Mouse (Mus musculus) ovary, adult 18-20 months (tissue): ENCODE data around the gene Fcgr3.
"Not testable (repeated sequence)": the region's sequence is repeated elsewhere in the genome, so short reads cannot be mapped to it uniquely, and the experiment has no call there.

Experiments
- DNase-seq: peaks from one replicate; pipeline ENCODE4 v3.0.0; 2022; ENCODE audit warnings: low spot score, mixed read lengths

Fcgr3 gene

DNA sequence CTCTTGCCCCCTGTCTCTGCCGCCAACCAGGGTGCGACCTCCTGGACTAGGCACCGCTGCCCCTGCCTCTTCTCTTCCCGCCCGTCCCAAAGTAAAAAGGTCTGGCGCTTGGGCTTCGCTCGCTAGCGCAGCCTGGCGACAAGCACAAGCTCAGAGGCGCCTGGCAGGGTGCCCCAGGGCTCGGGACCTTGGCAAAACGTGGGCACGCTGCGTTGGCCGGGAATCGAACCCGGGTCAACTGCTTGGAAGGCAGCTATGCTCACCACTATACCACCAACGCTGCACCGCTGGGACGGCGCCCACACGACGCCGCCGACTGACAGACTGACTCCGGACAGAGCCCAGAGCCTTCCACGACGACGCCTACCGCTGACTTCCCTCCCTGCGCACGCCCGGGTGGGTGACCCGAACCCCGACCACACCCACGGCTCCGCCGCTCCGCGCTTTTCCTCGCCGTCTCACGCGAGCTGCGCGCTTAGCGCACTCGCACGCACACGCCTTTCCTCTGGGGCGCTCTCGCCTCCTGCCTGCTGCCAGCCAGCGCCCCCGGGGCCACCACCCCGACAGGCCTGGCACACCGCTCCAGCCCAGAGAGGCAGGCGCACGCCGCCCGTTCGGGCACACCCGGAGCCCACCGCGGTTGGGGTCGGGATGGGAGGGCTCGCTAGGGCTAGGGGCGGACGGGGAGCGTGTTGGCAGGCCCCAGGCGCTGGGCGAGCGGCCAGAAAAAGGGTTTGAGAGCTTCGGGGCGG lies at the start of gene Fcgr3:
TSS of gene Fcgr3 (minus strand) at position 445 of the 752 bp plus-strand sequence.
- peak; percentile 78 for DNase-seq

DNA sequence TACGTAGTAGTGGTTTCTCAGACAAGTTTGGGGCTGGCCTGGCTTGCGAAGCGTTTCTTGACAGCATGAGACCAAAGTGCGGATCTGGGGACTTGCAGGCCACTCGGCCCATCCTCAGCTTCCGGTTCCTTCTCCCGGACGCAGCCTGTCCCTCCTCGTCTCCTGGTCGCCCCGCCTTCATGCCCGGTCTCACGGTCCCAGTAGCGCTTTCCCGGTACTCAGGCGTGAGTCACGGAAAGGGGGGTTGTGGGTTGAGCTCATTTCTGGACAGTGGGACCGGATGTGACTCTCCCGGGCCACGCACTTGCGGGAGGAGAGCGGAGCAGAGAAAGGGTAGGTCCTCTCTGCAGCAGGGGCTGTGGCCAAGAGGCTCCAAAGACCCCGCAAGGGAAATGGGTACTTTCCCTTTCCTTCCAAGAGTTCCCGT lies 49.2 kb upstream of the Fcgr3 start, which contains the start of gene Cfap126:
TSS of gene Cfap126 (plus strand) at position 46 of the 427 bp plus-strand sequence.
- peak; percentile 85 for DNase-seq

DNA sequence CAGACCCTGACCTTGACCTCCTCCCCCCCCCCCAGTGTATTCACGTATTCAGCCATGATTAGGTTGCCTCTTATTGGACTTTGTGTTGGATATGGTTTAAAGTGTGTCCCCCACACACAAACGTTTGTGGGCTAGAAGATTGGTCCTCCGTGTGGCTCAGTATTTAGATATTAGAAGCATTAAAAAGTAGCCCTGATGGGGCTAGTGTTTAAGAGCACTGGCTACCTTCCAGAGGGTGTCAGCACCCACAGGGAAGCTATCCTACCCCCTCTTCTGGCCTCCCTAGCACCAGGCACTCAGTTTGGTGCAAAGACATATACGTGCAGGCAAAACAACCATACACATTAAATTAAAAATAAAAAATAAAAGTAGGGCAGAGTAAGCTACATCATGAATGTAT lies 48.3 kb upstream of the Fcgr3 start:
- no peak for DNase-seq

DNA sequence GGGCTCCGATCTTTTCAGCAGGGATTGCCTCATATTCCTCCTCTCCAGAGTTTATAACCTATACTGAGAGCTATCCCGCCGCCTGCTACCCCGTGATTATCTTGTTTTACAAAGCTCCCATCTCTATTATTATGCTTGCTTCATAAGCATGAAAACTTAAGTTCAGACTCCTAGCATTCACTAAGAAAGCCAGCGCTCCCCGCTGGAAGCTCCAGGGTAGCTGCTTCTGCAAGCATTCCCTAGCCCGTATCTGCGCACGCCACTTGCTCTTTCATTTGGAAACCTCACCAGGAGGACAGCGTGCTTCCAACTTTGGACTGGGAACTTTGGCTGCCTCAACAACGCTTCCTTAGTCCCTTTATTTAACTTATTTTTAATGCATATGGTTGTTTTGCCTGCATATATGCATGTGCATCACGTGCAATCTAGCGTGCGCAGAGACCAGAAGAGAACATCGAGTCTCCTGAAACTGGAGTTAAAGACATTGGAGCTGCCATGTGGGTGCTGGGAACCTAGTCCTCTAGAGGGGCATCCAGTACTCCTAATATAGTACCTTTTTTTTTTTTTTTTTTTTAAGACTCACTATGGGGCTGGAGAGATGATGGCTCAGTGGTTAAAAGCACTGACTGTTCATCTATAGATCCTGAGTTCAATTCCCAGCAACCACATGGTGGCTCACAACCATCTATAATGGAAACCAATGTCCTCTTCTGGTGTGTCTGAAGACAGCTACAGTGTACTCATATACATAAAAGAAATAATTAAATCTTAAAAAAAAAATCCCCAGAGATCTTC lies 47.2 kb upstream of the Fcgr3 start:
- peak; percentile 63 for DNase-seq

DNA sequence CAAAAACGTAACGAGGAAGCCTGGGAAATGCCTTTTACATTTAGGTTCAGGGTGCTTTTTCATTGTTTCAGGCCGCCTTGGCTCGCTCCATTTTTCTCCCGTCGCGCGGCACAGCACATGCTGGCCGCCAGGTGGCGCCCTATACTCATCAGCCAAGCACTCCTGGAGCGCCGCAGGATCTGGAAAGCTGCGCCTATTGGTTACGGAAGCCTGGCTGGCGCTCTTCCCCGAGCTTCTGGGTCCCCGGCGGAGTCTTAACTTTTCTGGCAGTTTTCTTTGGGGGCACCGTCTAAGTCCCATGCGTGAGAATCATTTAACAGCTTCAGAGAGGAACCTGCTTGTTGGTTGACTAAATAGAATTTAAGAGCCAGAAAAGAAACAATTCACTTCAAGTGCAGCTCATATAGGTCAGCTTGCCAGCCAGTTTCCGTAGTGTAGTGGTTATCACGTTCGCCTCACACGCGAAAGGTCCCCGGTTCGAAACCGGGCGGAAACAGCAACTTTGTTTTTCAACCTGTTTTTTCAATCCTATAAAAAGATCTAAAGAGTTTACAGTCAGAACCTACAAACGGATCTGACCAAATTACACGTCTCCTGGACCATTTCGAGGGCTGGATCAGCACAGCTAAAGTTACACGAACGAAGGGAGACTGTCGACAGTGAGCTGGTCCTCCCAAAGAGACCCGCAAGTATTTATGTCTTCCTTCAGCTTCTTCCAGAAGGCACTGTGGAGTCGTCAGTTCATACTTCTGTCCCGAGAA lies 46.5 kb upstream of the Fcgr3 start:
- DNase-seq = peak; percentile 87

DNA sequence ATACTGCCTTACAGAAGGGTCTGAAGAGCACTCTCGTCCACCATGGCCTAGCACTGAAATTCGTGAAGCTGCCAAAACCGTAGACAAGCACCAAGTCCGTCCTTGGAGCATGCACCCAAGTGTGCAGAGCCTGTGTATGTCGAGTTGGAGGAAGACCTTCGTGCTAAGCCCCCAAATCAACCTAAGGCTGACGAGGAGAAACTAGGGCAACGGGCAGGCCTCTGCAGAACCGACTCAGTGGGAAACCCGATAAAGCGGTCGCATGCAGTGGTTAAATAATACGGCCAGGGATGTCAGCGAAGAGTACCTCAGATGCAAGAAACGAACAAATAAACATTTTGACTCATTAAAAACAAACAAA lies 45.9 kb upstream of the Fcgr3 start:
- no peak for DNase-seq

DNA sequence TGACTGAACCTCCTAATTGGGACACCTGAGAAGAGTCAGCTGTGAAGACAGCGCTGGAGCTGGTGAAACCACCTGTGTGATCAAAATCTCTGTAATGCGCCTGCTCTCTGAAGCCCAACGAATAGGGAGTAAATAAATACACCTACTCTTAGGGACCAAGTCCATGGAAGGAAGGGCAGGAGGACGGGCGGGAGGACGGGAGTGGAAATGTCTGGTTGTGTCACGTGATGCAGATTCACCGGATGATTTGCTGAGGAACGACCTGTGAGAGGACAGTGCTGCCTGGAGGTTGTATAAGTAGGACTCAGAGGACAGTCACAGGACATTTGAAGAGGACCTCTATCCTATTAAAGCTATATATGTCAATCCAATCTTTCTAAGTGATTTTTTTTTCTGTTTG lies 44.9 kb upstream of the Fcgr3 start:
- DNase-seq = no peak

DNA sequence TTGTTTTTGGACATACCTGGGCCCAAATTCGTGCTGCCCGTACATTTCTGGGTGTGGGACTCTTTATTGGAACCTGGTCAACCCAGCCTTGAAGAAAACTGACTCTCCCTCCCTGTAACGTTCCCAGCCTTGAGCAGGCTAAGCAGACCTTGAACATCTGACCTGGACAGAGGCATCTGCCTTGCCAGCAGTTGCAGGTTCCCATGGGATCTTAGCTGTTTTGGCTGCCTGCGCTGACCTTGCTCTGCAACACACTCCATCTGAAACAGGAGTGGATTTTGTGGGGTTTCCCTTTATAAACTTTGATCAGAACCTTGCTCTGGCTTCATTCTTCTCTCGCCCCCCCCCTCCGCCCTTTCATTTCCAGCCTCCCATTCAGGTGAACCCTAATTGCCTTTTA lies 40.5 kb upstream of the Fcgr3 start:
- DNase-seq = peak; percentile 59

DNA sequence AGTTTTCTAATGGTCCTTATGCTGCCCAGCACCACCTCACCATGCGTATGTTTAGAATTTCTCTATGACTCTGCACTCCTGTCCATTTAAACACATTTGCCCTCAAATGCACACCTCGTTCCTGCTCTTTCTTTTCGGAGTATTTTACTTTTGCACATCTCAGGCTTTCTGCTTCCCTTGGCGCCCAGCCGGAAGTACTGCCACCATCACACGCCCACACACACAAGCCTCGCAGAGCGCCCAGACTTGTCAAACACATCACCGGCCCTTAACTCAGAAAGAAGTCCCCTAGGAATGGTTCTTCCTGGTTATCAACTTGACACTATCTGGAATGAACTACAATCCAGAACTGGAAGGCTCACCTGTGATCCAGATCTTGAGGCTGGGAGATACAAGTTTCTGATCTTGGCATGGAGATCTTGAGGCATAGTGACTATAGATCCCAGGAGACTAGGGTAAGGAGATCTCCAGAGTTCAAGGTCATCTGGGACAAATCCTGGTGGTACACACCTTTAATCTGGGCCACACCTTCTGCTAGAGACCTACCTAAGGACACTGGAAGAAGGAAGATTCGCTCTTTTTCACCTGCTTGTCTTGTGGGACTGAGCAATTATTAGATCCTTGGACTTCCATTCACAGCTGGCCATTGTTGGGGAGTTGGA lies 38.6 kb upstream of the Fcgr3 start:
- no peak for DNase-seq

DNA sequence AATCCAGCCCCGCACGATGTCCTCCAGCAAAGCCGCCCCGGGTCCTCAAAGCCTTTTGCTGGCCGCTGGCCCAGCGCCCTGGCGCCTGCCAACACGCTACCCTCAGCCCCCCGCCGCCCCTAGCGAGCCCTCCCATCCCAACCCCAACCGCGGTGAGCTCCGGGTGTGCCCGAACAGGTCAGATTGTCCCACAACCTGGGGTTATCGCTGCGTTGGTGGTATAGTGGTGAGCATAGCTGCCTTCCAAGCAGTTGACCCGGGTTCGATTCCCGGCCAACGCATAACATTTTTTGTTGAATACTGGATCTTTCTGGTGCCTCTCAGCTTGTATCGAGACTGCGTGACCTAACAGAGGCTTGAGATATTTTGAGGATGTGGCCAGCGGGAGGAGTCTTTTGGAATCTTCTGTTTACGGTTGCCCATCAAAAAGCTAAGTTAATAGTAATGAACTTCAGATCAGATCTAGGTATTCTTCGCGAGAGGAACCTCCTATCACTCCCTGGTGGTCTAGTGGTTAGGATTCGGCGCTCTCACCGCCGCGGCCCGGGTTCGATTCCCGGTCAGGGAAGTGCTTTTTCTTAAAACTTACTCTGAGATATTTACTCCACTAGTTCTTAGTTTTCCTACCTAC lies 37.9 kb upstream of the Fcgr3 start:
- DNase-seq = peak; percentile 73

DNA sequence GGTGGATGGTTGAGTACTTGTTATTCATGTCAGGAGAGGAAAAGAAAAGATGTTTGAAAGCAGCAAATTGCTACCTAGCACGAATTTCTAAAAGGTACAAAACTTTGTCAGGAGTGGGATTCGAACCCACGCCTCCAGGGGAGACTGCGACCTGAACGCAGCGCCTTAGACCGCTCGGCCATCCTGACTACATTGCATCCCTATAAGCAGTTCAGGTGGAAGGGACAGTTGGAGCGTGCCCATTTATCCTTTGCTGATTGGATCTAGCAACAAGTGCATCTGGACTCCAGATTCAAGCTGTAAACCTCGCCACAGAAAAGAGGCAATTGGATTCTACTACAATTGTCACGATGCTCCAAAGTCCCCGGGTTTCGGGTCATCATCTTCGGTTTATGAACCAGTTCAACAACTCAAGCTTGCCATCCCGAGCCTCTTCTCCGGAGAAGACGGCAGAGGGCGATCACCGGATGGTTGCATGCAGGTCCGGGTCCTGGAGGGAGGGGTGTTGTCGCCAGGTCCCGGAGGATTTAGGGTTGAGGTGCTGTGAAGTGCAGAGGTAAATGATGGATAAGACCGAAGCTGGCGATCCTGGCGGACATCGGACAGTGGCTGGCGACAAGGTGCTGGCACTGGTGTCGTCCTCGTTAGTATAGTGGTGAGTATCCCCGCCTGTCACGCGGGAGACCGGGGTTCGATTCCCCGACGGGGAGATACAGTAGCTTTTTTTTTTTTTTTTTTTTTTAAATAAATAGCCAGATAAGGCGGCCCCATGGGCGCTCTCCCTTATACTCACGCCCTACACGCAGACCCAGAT lies 37.2 kb upstream of the Fcgr3 start:
- peak; percentile 61 for DNase-seq

DNA sequence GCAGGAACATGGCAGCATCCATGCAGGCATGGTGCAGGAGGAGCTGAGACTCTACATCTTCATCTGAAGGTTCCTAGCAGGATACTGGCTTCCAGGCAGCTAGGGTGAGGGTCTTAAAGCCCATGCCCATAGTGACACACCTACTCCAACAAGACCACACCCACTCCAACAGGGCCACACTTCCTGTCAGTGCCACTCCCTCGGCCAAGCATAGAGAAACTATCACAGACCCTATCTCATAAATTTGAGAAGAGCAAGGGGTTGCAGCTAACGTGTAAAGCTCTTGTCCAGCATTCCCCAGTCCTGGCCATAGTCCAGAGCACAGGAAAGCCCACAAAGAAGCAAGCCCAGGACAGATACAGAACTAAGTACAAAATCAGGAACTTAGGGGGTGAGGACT lies 36.3 kb upstream of the Fcgr3 start:
- no peak for DNase-seq

DNA sequence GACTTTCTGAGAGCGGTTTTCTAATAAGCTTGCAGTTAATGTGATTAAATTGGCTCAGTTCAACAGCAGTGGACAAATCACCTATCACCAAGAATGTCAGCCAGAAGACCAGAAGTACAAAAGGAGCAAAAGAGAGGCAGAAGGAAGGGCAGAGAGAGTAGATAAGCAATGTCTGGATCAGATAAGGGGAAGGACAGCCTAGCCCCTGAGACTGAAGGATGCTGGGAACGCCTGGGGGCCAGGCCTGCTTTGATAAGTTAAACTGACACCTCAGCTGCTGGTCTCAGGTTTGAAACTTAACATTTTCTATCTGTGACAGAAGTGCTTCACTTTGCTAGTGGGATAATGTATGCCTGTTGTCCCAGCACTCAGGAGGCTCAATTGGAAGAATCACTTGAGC lies 32.9 kb upstream of the Fcgr3 start:
- no peak for DNase-seq

DNA sequence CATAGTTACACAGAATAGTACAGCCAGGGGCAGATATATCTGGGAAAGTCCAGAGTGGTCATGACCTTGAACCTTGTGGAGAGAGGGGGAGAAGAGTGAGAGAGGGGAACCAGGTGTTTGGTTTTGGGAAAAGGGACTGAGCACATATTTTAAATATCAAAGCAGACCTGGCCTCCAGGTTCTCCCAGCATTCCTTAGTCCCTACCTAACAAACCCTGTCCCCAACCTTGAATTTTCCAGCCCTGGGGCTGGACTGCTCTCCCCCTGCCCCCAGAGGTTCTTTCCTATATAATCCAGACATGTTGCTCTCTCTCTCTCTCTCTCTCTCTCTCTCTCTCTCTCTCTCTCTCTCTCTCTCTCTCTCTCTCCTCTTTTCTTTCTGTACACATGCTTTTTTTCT lies 32.4 kb upstream of the Fcgr3 start:
- DNase-seq = no peak

DNA sequence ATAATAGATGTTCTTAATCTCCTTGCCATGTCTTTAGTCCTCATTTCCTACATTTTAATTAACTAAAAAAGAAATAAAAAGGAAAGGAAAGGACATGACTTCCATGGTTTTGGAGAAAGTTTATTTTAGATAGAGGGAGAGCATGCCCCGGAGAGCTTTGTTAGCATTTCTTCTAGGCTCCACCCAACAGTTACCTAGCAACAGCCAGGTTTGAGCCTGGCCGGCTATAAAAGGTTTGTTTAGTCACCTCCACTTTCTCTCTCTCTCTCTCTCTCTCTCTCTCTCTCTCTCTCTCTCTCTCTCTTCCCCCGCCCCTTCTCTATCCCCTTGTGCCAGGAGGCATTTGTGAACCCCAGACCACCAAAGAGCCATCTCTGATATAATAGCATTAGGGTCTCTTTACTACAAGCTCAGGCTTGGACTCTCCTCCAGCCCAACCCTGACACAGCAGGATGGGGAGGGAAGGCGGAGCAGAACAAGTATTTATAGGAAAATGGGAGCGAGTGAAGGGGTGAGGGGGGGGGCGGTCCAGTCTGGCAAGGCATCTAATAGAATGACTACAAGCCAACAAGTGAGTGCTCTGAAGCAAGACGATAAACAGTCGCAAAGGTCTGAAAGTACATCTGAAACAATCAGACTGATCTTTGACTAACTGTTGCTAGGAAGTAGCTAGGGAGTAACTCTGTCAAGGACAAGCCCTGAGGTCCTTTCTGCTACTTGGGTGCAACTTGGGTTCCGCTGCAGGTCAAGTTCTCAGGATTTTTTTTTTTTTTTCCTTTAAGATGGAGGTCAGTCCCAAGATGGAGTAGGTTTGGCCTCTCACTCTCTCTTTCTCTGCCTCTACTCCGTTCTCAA lies 31.6 kb upstream of the Fcgr3 start:
- DNase-seq = no peak

DNA sequence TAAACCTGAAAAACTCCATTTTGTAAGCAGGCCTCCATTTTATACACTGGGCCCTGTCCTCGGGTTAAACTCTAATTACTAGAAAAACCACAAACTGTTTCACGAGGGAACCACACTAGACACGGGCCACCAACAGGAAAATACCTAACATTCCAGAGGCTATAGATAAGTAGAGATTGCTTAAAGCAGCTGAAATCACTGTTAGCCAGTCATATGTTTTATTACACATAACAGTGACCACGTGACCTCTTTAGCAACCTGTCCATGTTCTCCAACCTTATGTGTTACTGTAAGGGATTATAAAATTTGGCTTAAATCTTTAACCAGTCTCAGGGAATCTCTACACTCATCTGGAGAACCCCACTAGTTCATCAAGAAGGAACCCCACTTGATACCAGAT lies 29.7 kb upstream of the Fcgr3 start:
- no peak for DNase-seq

DNA sequence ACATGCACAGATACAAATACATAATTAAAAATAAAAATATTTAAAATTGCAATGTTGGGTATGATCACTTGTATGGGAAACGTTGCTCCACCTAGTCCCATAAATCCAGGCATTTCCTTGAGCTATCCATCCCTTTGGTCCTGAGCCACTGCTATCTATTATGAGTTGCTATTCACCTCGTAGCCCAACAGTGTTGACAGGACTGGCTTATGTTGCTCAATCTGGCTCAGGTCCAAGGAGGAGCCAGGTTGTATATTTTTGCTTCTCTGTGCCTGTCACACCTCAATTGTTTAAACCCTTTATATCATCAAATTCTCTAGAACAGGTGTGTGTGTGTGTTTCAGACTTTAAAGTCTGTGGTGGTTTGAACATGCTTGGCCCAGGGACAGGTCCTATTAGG lies 26.0 kb upstream of the Fcgr3 start:
- DNase-seq = no peak

DNA sequence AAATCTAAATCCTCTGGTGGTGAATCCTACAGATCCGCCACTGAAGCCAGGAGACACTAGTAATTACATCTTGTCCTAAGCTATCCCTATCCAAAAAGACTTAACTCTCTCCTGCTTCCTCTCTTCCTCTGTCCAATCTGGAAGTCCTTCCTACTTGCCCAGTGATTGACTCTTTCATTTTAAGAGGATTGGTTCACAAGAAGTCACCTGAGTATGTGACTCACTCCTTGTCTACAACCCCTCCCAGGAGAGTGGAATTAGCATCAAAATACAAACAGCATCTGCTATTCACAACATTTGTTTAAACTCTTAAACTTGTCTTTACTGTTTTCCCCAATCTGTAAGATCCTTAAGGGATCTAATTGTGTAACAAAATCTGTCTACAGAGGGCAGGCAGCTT lies 25.2 kb upstream of the Fcgr3 start:
- DNase-seq = no peak

DNA sequence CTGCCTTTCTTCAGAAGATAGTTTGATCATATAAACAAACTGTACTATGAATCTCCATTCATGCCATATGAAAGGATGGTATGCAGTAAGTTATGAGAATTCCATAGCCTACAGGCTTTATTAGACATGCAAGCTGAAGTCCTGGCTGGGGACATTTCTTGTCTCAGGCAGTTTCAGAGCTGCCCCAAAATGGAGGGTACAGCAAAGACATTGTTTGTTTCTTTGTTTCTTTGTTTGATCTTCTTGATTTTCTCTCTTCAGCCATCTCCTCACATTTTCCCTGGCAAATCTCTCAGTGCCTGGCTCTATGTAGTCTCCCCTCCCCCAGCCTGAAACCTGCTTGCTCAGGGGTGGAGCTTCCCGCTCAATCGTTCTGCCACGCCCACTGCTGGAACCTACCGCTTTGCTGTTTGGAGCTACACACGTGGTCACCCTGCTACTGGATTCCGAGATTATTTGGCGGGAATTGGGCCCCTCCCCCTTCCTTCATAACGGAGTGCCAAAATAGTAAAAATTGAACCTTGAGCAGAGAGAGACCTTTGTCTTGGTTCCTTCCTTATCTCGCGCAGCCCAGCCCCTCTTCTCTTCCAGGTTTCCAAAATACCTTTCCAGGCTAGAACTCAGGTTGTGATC lies 23.6 kb upstream of the Fcgr3 start:
- DNase-seq = not testable (repeated sequence)
